In genomic region chr2:160621661-160622211, GRCm38 (mm10) we compare ENCODE assay signal across 9 mouse cellular contexts. TPM values are rescaled to one million over a fixed set of nuclear protein-coding genes. Genes with fewer than 3 reads are reported as not detected.
DNase-seq lines count a peak whose midpoint lies in the region; ATAC-seq and TF ChIP-seq lines count a peak whose summit lies in the region.
"Had no signal": no experiment of that assay in that cellular context is flagged by ENCODE, and none has a peak within 500 bp of the region (broad histone marks: within the 10 kb centered on the region; RNA-seq: fewer than 3 reads in every experiment).

No protein-coding gene starts in this region.

- DNase-seq in midbrain, postnatal 0 days (ENCODE audit: low spot score), result peak; percentile 86
- peak; percentile 95 for DNase-seq in embryonic facial prominence, embryonic 14.5 days (ENCODE audit: low spot score)
- peak; percentile 96 for DNase-seq in kidney, postnatal 14 days
- peak; percentile 91 to 94 for DNase-seq in lung, adult 18-20 months

- no peak overlapping the region for H3K27ac ChIP-seq in midbrain, postnatal 0 days (ENCODE audit: low read depth, low read length)
- H3K27ac ChIP-seq in midbrain, embryonic 15.5 days, result no peak overlapping the region
- peak overlapping the region; percentile 76 for H3K27ac ChIP-seq in embryonic facial prominence, embryonic 14.5 days (replicated peaks; ENCODE audit: low read depth, low read length)
- peak overlapping the region; percentile 71 for H3K27ac ChIP-seq in heart, embryonic 11.5 days (ENCODE audit: low read depth, low read length)
- H3K27ac ChIP-seq in stomach, embryonic 16.5 days (ENCODE audit: low read length), result peak overlapping the region; percentile 81
- H3K27ac ChIP-seq: liver, embryonic 14.5 days had no signal

- no peak for ATAC-seq in midbrain, postnatal 0 days (ENCODE audit: low FRiP score)
- no peak for ATAC-seq in midbrain, embryonic 15.5 days (replicated peaks)
- peak; percentile 42; the same call in 1 of the 2 replicates for ATAC-seq in embryonic facial prominence, embryonic 14.5 days (ENCODE audit: low read depth)
- no peak for ATAC-seq in heart, embryonic 11.5 days (replicated peaks; ENCODE audit: insufficient number of reproducible peaks, low FRiP score, low TSS enrichment)
- peak; percentile 63 for ATAC-seq in stomach, embryonic 16.5 days (ENCODE audit: insufficient read depth, low FRiP score)
- ATAC-seq in CD4-positive, CD25-positive, alpha-beta regulatory T cell, adult 4 months, result no peak

- H3K9me3 ChIP-seq in midbrain, postnatal 0 days (ENCODE audit: low read length), result no peaks in the 10 kb centered on the region
- no peaks in the 10 kb centered on the region for H3K9me3 ChIP-seq in midbrain, embryonic 15.5 days
- H3K9me3 ChIP-seq in embryonic facial prominence, embryonic 14.5 days (ENCODE audit: control insufficient read depth, low read length), result 0 out of 2 replicates have a peak, but pooled peaks cover 5% of the 10 kb centered on the region
- H3K9me3 ChIP-seq in heart, embryonic 11.5 days (replicated peaks; ENCODE audit: control insufficient read depth, low read length), result no peaks in the 10 kb centered on the region
- no peaks in the 10 kb centered on the region; the same call in 1 of the 2 replicates for H3K9me3 ChIP-seq in stomach, embryonic 16.5 days (replicated peaks; ENCODE audit: control insufficient read depth, low read length)

- no peak overlapping the region for H3K4me2 ChIP-seq in midbrain, postnatal 0 days (ENCODE audit: low read depth, low read length, poor library complexity, severe bottlenecking)
- H3K4me2 ChIP-seq in midbrain, embryonic 15.5 days, result no peak overlapping the region
- 0 out of 2 replicates have a peak overlapping the region, but pooled peaks have one; percentile 1 for H3K4me2 ChIP-seq in embryonic facial prominence, embryonic 14.5 days (ENCODE audit: low read depth, low read length)
- H3K4me2 ChIP-seq in heart, embryonic 11.5 days, result 0 out of 2 replicates have a peak overlapping the region, but pooled peaks have one; percentile 9
- H3K4me2 ChIP-seq in stomach, embryonic 16.5 days (ENCODE audit: low read depth, low read length), result peak overlapping the region; percentile 10; the same call in 1 of the 2 replicates

- WGBS in midbrain, postnatal 0 days, result 57% methylated on average over 5 of the region's 5 CpGs
- WGBS in midbrain, embryonic 15.5 days, result 59% methylated on average over 5 of the region's 5 CpGs
- WGBS in embryonic facial prominence, embryonic 14.5 days, result 36% methylated on average over 5 of the region's 5 CpGs
- 59% methylated on average over 5 of the region's 5 CpGs for WGBS in heart, embryonic 11.5 days (ENCODE audit: insufficient replicate concordance)
- WGBS in stomach, embryonic 16.5 days, result 30% methylated on average over 5 of the region's 5 CpGs

- no peak overlapping the region for H3K9ac ChIP-seq in midbrain, postnatal 0 days (replicated peaks; ENCODE audit: low read length, poor library complexity, severe bottlenecking)
- no peak overlapping the region for H3K9ac ChIP-seq in midbrain, embryonic 15.5 days
- no peak overlapping the region for H3K9ac ChIP-seq in embryonic facial prominence, embryonic 14.5 days (ENCODE audit: low read depth, low read length)
- H3K9ac ChIP-seq in heart, embryonic 11.5 days (ENCODE audit: low read depth, low read length), result no peak overlapping the region
- peak overlapping the region; percentile 46; the same call in 1 of the 2 replicates for H3K9ac ChIP-seq in stomach, embryonic 16.5 days (ENCODE audit: low read length)
- H3K9ac ChIP-seq: liver, embryonic 14.5 days had no signal

- H3K27me3 ChIP-seq in midbrain, postnatal 0 days (ENCODE audit: insufficient read depth, low read length), result no peaks in the 10 kb centered on the region
- no peaks in the 10 kb centered on the region for H3K27me3 ChIP-seq in midbrain, embryonic 15.5 days (replicated peaks)
- no peaks in the 10 kb centered on the region for H3K27me3 ChIP-seq in embryonic facial prominence, embryonic 14.5 days (replicated peaks; ENCODE audit: control insufficient read depth, insufficient read depth, low read length)
- no peaks in the 10 kb centered on the region for H3K27me3 ChIP-seq in heart, embryonic 11.5 days (ENCODE audit: control insufficient read depth, insufficient read depth, low read length)
- no peaks in the 10 kb centered on the region for H3K27me3 ChIP-seq in stomach, embryonic 16.5 days (ENCODE audit: control insufficient read depth, insufficient read depth, low read length)

- H3K36me3 ChIP-seq in midbrain, postnatal 0 days (ENCODE audit: insufficient read depth, low read length), result no peaks in the 10 kb centered on the region
- H3K36me3 ChIP-seq in midbrain, embryonic 15.5 days (replicated peaks), result no peaks in the 10 kb centered on the region
- H3K36me3 ChIP-seq in embryonic facial prominence, embryonic 14.5 days (ENCODE audit: control insufficient read depth, insufficient read depth, low read length), result no peaks in the 10 kb centered on the region
- no peaks in the 10 kb centered on the region for H3K36me3 ChIP-seq in heart, embryonic 11.5 days (ENCODE audit: control insufficient read depth, insufficient read depth, low read length)
- H3K36me3 ChIP-seq in stomach, embryonic 16.5 days (ENCODE audit: control insufficient read depth, insufficient read depth, low read length), result no peaks in the 10 kb centered on the region

- no peaks in the 10 kb centered on the region for H3K4me1 ChIP-seq in midbrain, postnatal 0 days (ENCODE audit: insufficient read depth, low read length)
- H3K4me1 ChIP-seq in midbrain, embryonic 15.5 days, result no peaks in the 10 kb centered on the region; the same call in 1 of the 2 replicates
- H3K4me1 ChIP-seq in embryonic facial prominence, embryonic 14.5 days (ENCODE audit: control insufficient read depth, insufficient read depth, low read length), result peaks cover 22% of the 10 kb centered on the region
- H3K4me1 ChIP-seq in heart, embryonic 11.5 days (ENCODE audit: control insufficient read depth, insufficient read depth, low read length), result peaks cover 12% of the 10 kb centered on the region
- peaks cover 35% of the 10 kb centered on the region for H3K4me1 ChIP-seq in stomach, embryonic 16.5 days (ENCODE audit: control insufficient read depth, insufficient read depth, low read length)

- no peak for TF ChIP-seq CTCF in midbrain, postnatal 0 days (IDR thresholded peaks at IDR 0.05)

- no peak overlapping the region for H3K4me3 ChIP-seq in midbrain, postnatal 0 days (ENCODE audit: low read depth, low read length)
- H3K4me3 ChIP-seq in midbrain, embryonic 15.5 days, result no peak overlapping the region
- H3K4me3 ChIP-seq in embryonic facial prominence, embryonic 14.5 days (ENCODE audit: low read depth, low read length), result no peak overlapping the region
- no peak overlapping the region for H3K4me3 ChIP-seq in heart, embryonic 11.5 days (ENCODE audit: low read depth, low read length)
- no peak overlapping the region for H3K4me3 ChIP-seq in stomach, embryonic 16.5 days (replicated peaks; ENCODE audit: low read length)

RNA-seq across cellular contexts. Expression of gene Top1, which starts 24.0 kb away (rescaled TPM):
- total RNA-seq in midbrain, postnatal 0 days (2014; rRNA removed), result 31.1 and 51.0 TPM in 2 replicates
- 43.3 and 52.2 TPM in 2 replicates for polyA plus RNA-seq in midbrain, postnatal 0 days (2015; fragmentation: Nextera tagmentation; extraction: Ambion mirVana)
- 75.2 and 81.1 TPM in 2 replicates for polyA plus RNA-seq in midbrain, embryonic 15.5 days (2015; fragmentation: Nextera tagmentation; extraction: Ambion mirVana)
- 63.6 and 64.0 TPM in 2 replicates for polyA plus RNA-seq in embryonic facial prominence, embryonic 14.5 days (2014; fragmentation: Nextera tagmentation; extraction: Ambion mirVana)
- polyA plus RNA-seq in heart, embryonic 11.5 days (2014; fragmentation: Nextera tagmentation; extraction: Ambion mirVana), result 53.2 and 65.4 TPM in 2 replicates
- 55.4 and 64.1 TPM in 2 replicates for polyA plus RNA-seq in stomach, embryonic 16.5 days (2015; fragmentation: Nextera tagmentation; extraction: Ambion mirVana)
- 10 to 100 TPM; 73.9 to 91.0 TPM for polyA plus RNA-seq in CD4-positive, CD25-positive, alpha-beta regulatory T cell, adult 4 months (2017; shearing (Covaris generic))

Comparison
In these comparisons a context has a peak if more than half of its experiments do, and no peak if none do; other contexts are left out.
1. ATAC-seq: peak in embryonic facial prominence, embryonic 14.5 days (single experiment) and stomach, embryonic 16.5 days (single experiment); none in midbrain, postnatal 0 days (single experiment), midbrain, embryonic 15.5 days (single experiment), heart, embryonic 11.5 days (single experiment) and CD4-positive, CD25-positive, alpha-beta regulatory T cell, adult 4 months (single experiment).
2. H3K27ac ChIP-seq: peak in embryonic facial prominence, embryonic 14.5 days (single experiment), heart, embryonic 11.5 days (single experiment) and stomach, embryonic 16.5 days (single experiment); none in midbrain, postnatal 0 days (single experiment) and midbrain, embryonic 15.5 days (single experiment).
3. H3K4me2 ChIP-seq: peak in embryonic facial prominence, embryonic 14.5 days (single experiment), heart, embryonic 11.5 days (single experiment) and stomach, embryonic 16.5 days (single experiment); none in midbrain, postnatal 0 days (single experiment) and midbrain, embryonic 15.5 days (single experiment).
4. Peak in every context shown above with its lines, with median percentiles within 50 percentile points of each other: DNase-seq.